Mouse (Mus musculus) heart, adult 10 weeks (tissue): ENCODE measurements around the gene Mefv. TPM values are rescaled to one million over a fixed set of nuclear protein-coding genes. Genes with fewer than 3 reads are reported as not detected.

ENCODE experiments used
- polyA plus RNA-seq: library from polyadenylated mRNA; stranded (reverse); fragments of 350-450 nt; fragmentation: Illumina TruSeq; extraction: RNeasy Lipid Tissue Mini Kit (QIAGEN cat#74804); gene quantifications from one replicate; pipeline ENCODE4 v1.2.3, GENCODE M21; 2014; ENCODE audit warnings: low read depth, low replicate concordance

The Mefv gene
- not detected for polyA plus RNA-seq

GRCm38 (mm10) chr16:3717980-3718379 is at the start of gene Mefv:
Gene Mefv (minus strand): TSS chr16:3718097.

GRCm38 (mm10) chr16:3743503-3744185 is 25.7 kb upstream of the Mefv start, which contains the start of gene Zfp263:
Gene Zfp263 (plus strand): TSS chr16:3744093.

Other genes with a start within 250 kb of the Mefv start
- not detected for gene Olfr161, start 127.1 kb downstream of the Mefv start, polyA plus RNA-seq
- 13.6 TPM for gene Zfp263, start 26.0 kb upstream of the Mefv start, polyA plus RNA-seq
- gene Olfr15, start 112.8 kb upstream of the Mefv start, polyA plus RNA-seq = not detected
- gene Zfp174, start 129.2 kb upstream of the Mefv start, polyA plus RNA-seq = 1.7 TPM
- gene Naa60, start 154.3 kb upstream of the Mefv start, polyA plus RNA-seq = 58.3 TPM
- 8.6 TPM for gene Zfp597, start 166.5 kb upstream of the Mefv start, polyA plus RNA-seq
- 1.6 TPM for gene Gm20695, start 166.6 kb upstream of the Mefv start, polyA plus RNA-seq
- gene 1700037C18Rik, start 190.6 kb upstream of the Mefv start, polyA plus RNA-seq = 3.6 TPM
- 16.3 TPM for gene Cluap1, start 190.7 kb upstream of the Mefv start, polyA plus RNA-seq